Mouse (Mus musculus) limb, embryonic 11.5 days (tissue): Measurements from ENCODE around the gene Ubxn1. TPM values are rescaled to one million over a fixed set of nuclear protein-coding genes. Genes with fewer than 3 reads are reported as not detected.
A peak's percentile ranks its signal among the peaks of the same experiment; 100 is the strongest.
"Not testable (repeated sequence)": the region's sequence is repeated elsewhere in the genome, so short reads cannot be mapped to it uniquely, and the experiment has no call there.

Experiments
- ATAC-seq: fragments of 200-750 bp; cut with Nextera tagmentation; 2 replicates; pipeline ENCODE4 v1.8.0; 2017; ENCODE audit warnings: low read depth; ENCODE audit not compliant: insufficient number of reproducible peaks, low FRiP score, low TSS enrichment
- DNase-seq: peaks from one replicate; pipeline ENCODE4 v3.0.0-alpha.2; 2015; ENCODE audit warnings: low spot score
- H3K27ac ChIP-seq: fragments of 300-500 bp; sonication (generic); replicated peaks from 2 replicates; pipeline ENCODE4 v1.5.1; 2014; ENCODE audit warnings: low read depth, mild to moderate bottlenecking, low read length
- H3K27me3 ChIP-seq: fragments of 300-500 bp; sonication (generic); 2 replicates; pipeline ENCODE4 v1.6.1; 2014; ENCODE audit warnings: mild to moderate bottlenecking, low read length, mixed read lengths; ENCODE audit not compliant: control insufficient read depth, insufficient read depth
- H3K36me3 ChIP-seq: fragments of 300-500 bp; sonication (generic); 2 replicates; pipeline ENCODE4 v1.6.1; 2014; ENCODE audit warnings: mild to moderate bottlenecking, low read length, moderate library complexity, mixed read lengths; ENCODE audit not compliant: control insufficient read depth, insufficient read depth
- H3K4me1 ChIP-seq: fragments of 300-500 bp; sonication (generic); 2 replicates; pipeline ENCODE4 v1.6.1; 2014; ENCODE audit warnings: low read length, mixed read lengths; ENCODE audit not compliant: control insufficient read depth, insufficient read depth
- H3K4me2 ChIP-seq: fragments of 300-500 bp; sonication (generic); 2 replicates; pipeline ENCODE4 v1.6.1; 2014; ENCODE audit warnings: low read depth, mild to moderate bottlenecking, moderate library complexity; ENCODE audit not compliant: severe bottlenecking
- H3K4me3 ChIP-seq: fragments of 300-500 bp; sonication (generic); 2 replicates; pipeline ENCODE4 v1.5.1; 2014; ENCODE audit warnings: low read depth, low read length
- H3K9ac ChIP-seq: fragments of 300-500 bp; sonication (generic); 2 replicates; pipeline ENCODE4 v1.6.1; 2014; ENCODE audit warnings: mild to moderate bottlenecking, low read length
- H3K9me3 ChIP-seq: fragments of 300-500 bp; sonication (generic); 2 replicates; pipeline ENCODE4 v1.6.1; 2016; ENCODE audit warnings: low read length; ENCODE audit not compliant: control insufficient read depth
- WGBS: fragments of 180-500 bp; shearing (Covaris S2); extraction: QIAGEN DNeasy Blood & Tissue Kit; methylation state at CpG from one replicate; pipeline ENCODE4 v1.1.7; 2014; 5-methylcytosine and 5-hydroxymethylcytosine counted together
- polyA plus RNA-seq: library from polyadenylated mRNA; unstranded; fragments of >200 nt; fragmentation: Nextera tagmentation; extraction: Ambion mirVana; gene quantifications from 2 replicates; pipeline ENCODE4 v1.2.1, GENCODE M21; 2014

Gene Ubxn1
- polyA plus RNA-seq, 1 experiment from 2014 or later: 196 TPM

- ATAC-seq: no peak
- Histone ChIP-seq H3K4me1 (0 out of 2 replicates have a peak, but pooled peaks cover 4% of the 10 kb centered on the region), H3K36me3 (peaks cover 13% of the 10 kb centered on the region), H3K9ac (no peak within 1 kb of the TSS), H3K4me3 (no peak within 1 kb of the TSS), H3K27me3 (no peaks in the 10 kb centered on the region), H3K4me2 (no peak within 1 kb of the TSS), H3K9me3 (no peaks in the 10 kb centered on the region), H3K27ac (no peak within 1 kb of the TSS)
- no peak for DNase-seq
- 16% methylated on average over 7 of the region's 7 CpGs for WGBS
Measured at GRCm38 (mm10) chr19:8850402-8850901, 20.8 kb upstream of the Ubxn1 start, which contains the start of gene Lrrn4cl. Gene Lrrn4cl (plus strand): TSS chr19:8850768.

GRCm38 (mm10) chr19:8851639-8852038 lies 19.7 kb upstream of the Ubxn1 start:
- 0 out of 2 replicates have a peak, but pooled peaks cover 4% of the 10 kb centered on the region for H3K4me1 ChIP-seq
- H3K4me3 ChIP-seq: no peak overlapping the region
- no peak overlapping the region for H3K9ac ChIP-seq
- no peak overlapping the region for H3K4me2 ChIP-seq
- no peak overlapping the region for H3K27ac ChIP-seq
- no peaks in the 10 kb centered on the region for H3K9me3 ChIP-seq
- ATAC-seq (no peak), DNase-seq (no peak)
- peaks cover 8% of the 10 kb centered on the region for H3K36me3 ChIP-seq
- H3K27me3 ChIP-seq: no peaks in the 10 kb centered on the region
- WGBS: 52% methylated on average over 7 of the region's 7 CpGs

- 54% methylated on average over 10 of the region's 10 CpGs for WGBS
- no peak overlapping the region; the same call in 1 of the 2 replicates for H3K9ac ChIP-seq
- H3K36me3 ChIP-seq: peaks cover 6% of the 10 kb centered on the region
- ATAC-seq: no peak
- no peak for DNase-seq
- no peaks in the 10 kb centered on the region for H3K27me3 ChIP-seq
- no peak overlapping the region for H3K4me2 ChIP-seq
- no peak overlapping the region for H3K27ac ChIP-seq
- H3K4me3 ChIP-seq: no peak overlapping the region
- H3K9me3 ChIP-seq: no peaks in the 10 kb centered on the region
- 0 out of 2 replicates have a peak, but pooled peaks cover 4% of the 10 kb centered on the region for H3K4me1 ChIP-seq
Measured at GRCm38 (mm10) chr19:8852236-8852928, 18.9 kb upstream of the Ubxn1 start.

GRCm38 (mm10) chr19:8853117-8853516 lies 18.2 kb upstream of the Ubxn1 start:
- H3K4me3 ChIP-seq: no peak overlapping the region
- WGBS: 88% methylated on average over 3 of the region's 3 CpGs
- 0 out of 2 replicates have a peak, but pooled peaks cover 2% of the 10 kb centered on the region for H3K36me3 ChIP-seq
- DNase-seq (no peak), ATAC-seq (no peak)
- H3K9ac ChIP-seq: no peak overlapping the region
- H3K27ac ChIP-seq: no peak overlapping the region
- H3K4me2 ChIP-seq: no peak overlapping the region
- no peaks in the 10 kb centered on the region for H3K9me3 ChIP-seq
- H3K27me3 ChIP-seq: no peaks in the 10 kb centered on the region
- H3K4me1 ChIP-seq: 0 out of 2 replicates have a peak, but pooled peaks cover 4% of the 10 kb centered on the region

DNA sequence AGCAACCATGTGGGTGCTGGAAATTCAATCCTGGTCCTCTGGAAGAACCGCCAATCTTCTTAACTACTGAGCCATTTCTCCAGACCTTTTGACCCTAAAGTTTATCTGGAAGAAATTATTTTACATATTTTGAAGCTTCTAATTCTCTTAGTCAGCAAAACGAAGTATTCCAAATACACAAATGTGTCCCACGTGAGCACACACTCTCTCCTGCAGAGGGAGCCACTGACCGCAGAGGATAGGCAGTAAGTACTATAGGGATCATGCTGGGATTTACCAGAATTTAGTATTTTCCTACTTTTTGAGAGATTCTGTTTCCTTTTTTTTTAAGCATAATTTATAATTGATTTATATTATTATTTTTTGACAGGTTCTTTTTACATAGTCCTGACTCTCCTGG lies 13.6 kb upstream of the Ubxn1 start:
- Histone ChIP-seq H3K4me3 (no peak overlapping the region), H3K4me2 (no peak overlapping the region), H3K4me1 (no peaks in the 10 kb centered on the region), H3K36me3 (no peaks in the 10 kb centered on the region), H3K27ac (no peak overlapping the region), H3K9ac (no peak overlapping the region), H3K9me3 (no peaks in the 10 kb centered on the region), H3K27me3 (no peaks in the 10 kb centered on the region)
- DNase-seq (peak; percentile 45), ATAC-seq (no peak)
- WGBS: 39% methylated on average over 4 of the region's 4 CpGs

- Histone ChIP-seq H3K9ac (no peak overlapping the region), H3K4me1 (no peaks in the 10 kb centered on the region), H3K27me3 (no peaks in the 10 kb centered on the region), H3K4me3 (no peak overlapping the region), H3K36me3 (no peaks in the 10 kb centered on the region), H3K9me3 (no peaks in the 10 kb centered on the region), H3K27ac (no peak overlapping the region), H3K4me2 (no peak overlapping the region)
- no peak for DNase-seq
- no peak for ATAC-seq
- 16% methylated on average over 1 of the region's 1 CpGs for WGBS
Measured at GRCm38 (mm10) chr19:8859018-8859417, 12.3 kb upstream of the Ubxn1 start.

- H3K27ac ChIP-seq: no peak overlapping the region
- H3K4me3 ChIP-seq: no peak overlapping the region
- no peak for ATAC-seq
- no peaks in the 10 kb centered on the region for H3K4me1 ChIP-seq
- no peak overlapping the region for H3K4me2 ChIP-seq
- H3K9ac ChIP-seq: no peak overlapping the region
- H3K36me3 ChIP-seq: no peaks in the 10 kb centered on the region
- H3K27me3 ChIP-seq: no peaks in the 10 kb centered on the region
- H3K9me3 ChIP-seq: no peaks in the 10 kb centered on the region
- 83% methylated on average over 6 of the region's 6 CpGs for WGBS
- DNase-seq: no peak
Measured at GRCm38 (mm10) chr19:8864265-8864664, 7.0 kb upstream of the Ubxn1 start.

DNA sequence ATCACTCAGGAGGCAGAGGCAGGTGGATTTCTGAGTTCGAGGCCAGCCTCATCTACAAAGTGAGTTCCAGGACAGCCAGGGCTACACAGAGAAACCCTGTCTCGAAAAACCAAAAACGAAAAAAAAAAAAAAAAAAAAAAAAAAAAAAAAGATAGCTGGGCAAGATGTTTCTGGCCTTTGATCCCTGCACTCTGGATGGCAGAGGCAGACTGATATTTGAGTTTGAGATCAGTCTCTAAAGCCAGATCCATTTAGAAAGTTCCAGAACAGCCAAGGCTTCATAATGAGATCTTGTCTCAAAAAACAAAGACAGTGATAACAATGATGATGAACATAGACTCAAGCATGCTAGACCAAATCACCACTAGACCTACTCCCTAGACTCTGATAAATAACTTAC lies 915 bp upstream of the Ubxn1 start:
- DNase-seq, H3K4me3 ChIP-seq, H3K9me3 ChIP-seq, H3K4me1 ChIP-seq, H3K9ac ChIP-seq, H3K27ac ChIP-seq, H3K36me3 ChIP-seq, ATAC-seq, H3K27me3 ChIP-seq: not testable (repeated sequence)
- WGBS: 76% methylated on average over 3 of the region's 3 CpGs
- H3K4me2 ChIP-seq: 0 out of 2 replicates have a peak overlapping the region, but pooled peaks have one; percentile 55
